Comparison of ENCODE assay signal across 22 mouse cellular contexts in genomic region chr10:3867298-3867697, GRCm38 (mm10).
DNase-seq lines count a peak whose midpoint lies in the region; TF ChIP-seq lines count a peak whose summit lies in the region.
"Had no signal": no experiment of that assay in that cellular context is flagged by ENCODE, and none has a peak within 500 bp of the region (broad histone marks: within the 10 kb centered on the region; RNA-seq: fewer than 3 reads in every experiment).

No protein-coding gene starts in this region.

- peaks cover 12% of the 10 kb centered on the region; the same call in 1 of the 2 replicates for H3K4me1 ChIP-seq in limb, embryonic 10.5 days

- H3K27ac ChIP-seq in gastrocnemius, adult 2 months: no peak overlapping the region
- H3K27ac ChIP-seq in layer of hippocampus, adult 2 months: no peak overlapping the region
- H3K27ac ChIP-seq in limb, embryonic 10.5 days: no peak overlapping the region
- H3K27ac ChIP-seq: forebrain, embryonic 13.5 days; heart, embryonic 15.5 days; hindbrain, embryonic 10.5 days; hindbrain, embryonic 13.5 days; intestine, embryonic 15.5 days had no signal

- intact Hi-C loops in gastrocnemius, adult 2 months (cut with DNase I): no loop called here

- 0 out of 2 replicates have a peak, but pooled peaks have one; percentile 5 for TF ChIP-seq CTCF in gastrocnemius, adult 2 months (IDR thresholded peaks at IDR 0.05)
- TF ChIP-seq CTCF in layer of hippocampus, adult 2 months (conservative IDR thresholded peaks at IDR 0.05): peak; percentile 28

- H3K9me3 ChIP-seq in limb, embryonic 10.5 days (replicated peaks): no peaks in the 10 kb centered on the region
- H3K9me3 ChIP-seq: forebrain, embryonic 10.5 days; forebrain, embryonic 13.5 days; G1E; heart, embryonic 12.5 days; heart, embryonic 15.5 days; hindbrain, embryonic 10.5 days; hindbrain, embryonic 13.5 days; intestine, embryonic 15.5 days had no signal

- no peaks in the 10 kb centered on the region for H3K36me3 ChIP-seq in limb, embryonic 10.5 days
- H3K36me3 ChIP-seq: G1E; heart, embryonic 12.5 days; heart, embryonic 15.5 days; hindbrain, embryonic 13.5 days; intestine, embryonic 15.5 days had no signal

- H3K27me3 ChIP-seq in limb, embryonic 10.5 days (ENCODE audit: low read depth, poor library complexity, severe bottlenecking): no peaks in the 10 kb centered on the region
- H3K27me3 ChIP-seq: forebrain, embryonic 13.5 days; heart, embryonic 12.5 days; heart, embryonic 15.5 days; hindbrain, embryonic 13.5 days; intestine, embryonic 15.5 days had no signal

- no peak for DNase-seq in gastrocnemius, adult 2 months
- DNase-seq in gastrocnemius, postnatal 10 days: no peak
- DNase-seq in layer of hippocampus, adult 2 months (ENCODE audit: low spot score in 2 of 2): no peak
- DNase-seq in layer of hippocampus, postnatal 25 days (ENCODE audit: extremely low spot score in 1 of 2, low spot score in 1 of 2): no peak
- DNase-seq in ZHBTc4 (ENCODE audit: low read depth, low spot score): peak; percentile 54
- no peak for DNase-seq in limb, embryonic 10.5 days (ENCODE audit: low spot score)
- DNase-seq: adrenal gland, adult 8-10 months; adrenal gland, postnatal 25 days; cerebellum, adult 11-12 months; cerebellum, adult 9-10 months; cerebellum, postnatal 14 days; gastrocnemius, postnatal 36 days; heart, postnatal 10 days; heart, postnatal 36 days had no signal

- no peak overlapping the region for H3K4me3 ChIP-seq in gastrocnemius, adult 2 months
- H3K4me3 ChIP-seq in layer of hippocampus, adult 2 months: no peak overlapping the region
- no peak overlapping the region for H3K4me3 ChIP-seq in limb, embryonic 10.5 days
- H3K4me3 ChIP-seq: forebrain, embryonic 10.5 days; forebrain, embryonic 13.5 days; heart, embryonic 12.5 days; heart, embryonic 15.5 days; hindbrain, embryonic 10.5 days; hindbrain, embryonic 13.5 days; intestine, embryonic 15.5 days had no signal
